Mouse (Mus musculus) granulocyte monocyte progenitor cell, adult 5-6 weeks (primary cell): ENCODE data around the gene Mindy4. TPM values are rescaled to one million over a fixed set of nuclear protein-coding genes. Genes with fewer than 3 reads are reported as not detected.

ENCODE experiments used
- ATAC-seq: replicated peaks from 2 replicates; pipeline ENCODE4 v1.8.0; 2016; ENCODE audit warnings: mild to moderate bottlenecking, moderate TSS enrichment, inconsistent platforms; ENCODE audit not compliant: poor library complexity, severe bottlenecking
- total RNA-seq, 2 experiments: library from RNA; stranded (forward) in 1 of 2; stranded (reverse) in 1 of 2; fragments of 200-712, 200-1000 nt in 1 of 2; fragments of >200 nt in 1 of 2; fragmentation: Nextera tagmentation in 1 of 2; gene quantifications; 2 replicates each; pipeline ENCODE4 v1.2.3; 2014 to 2017

Gene Mindy4
- total RNA-seq, 2 experiments from 2014 or later = 0.99 to 2.4 TPM

- ATAC-seq = no peak
Observed at GRCm38 (mm10) chr6:55332100-55332772, 129.1 kb downstream of the Mindy4 start.

GRCm38 (mm10) chr6:55332773-55333109, 129.6 kb downstream of the Mindy4 start:
- no peak for ATAC-seq

GRCm38 (mm10) chr6:55335989-55336514, 132.9 kb downstream of the Mindy4 start, which contains the start of gene Aqp1:
Gene Aqp1 (plus strand): TSS chr6:55336432.
- peak; percentile 28 for ATAC-seq

GRCm38 (mm10) chr6:55337242-55337641, 134.1 kb downstream of the Mindy4 start:
- ATAC-seq = no peak

GRCm38 (mm10) chr6:55338077-55338476, 134.9 kb downstream of the Mindy4 start:
- ATAC-seq = no peak

- 0 out of 2 replicates have a peak, but pooled peaks have one; percentile 26 for ATAC-seq
Observed at GRCm38 (mm10) chr6:55338934-55339825, 136.0 kb downstream of the Mindy4 start.

- ATAC-seq = no peak
Observed at GRCm38 (mm10) chr6:55341688-55342087, 138.5 kb downstream of the Mindy4 start.

- ATAC-seq = no peak
Observed at GRCm38 (mm10) chr6:55342328-55342727, 139.1 kb downstream of the Mindy4 start.

GRCm38 (mm10) chr6:55343446-55343845, 140.3 kb downstream of the Mindy4 start:
- no peak for ATAC-seq

GRCm38 (mm10) chr6:55344291-55345016, 141.3 kb downstream of the Mindy4 start:
- no peak for ATAC-seq

GRCm38 (mm10) chr6:55345264-55345663, 142.1 kb downstream of the Mindy4 start:
- ATAC-seq = no peak

- no peak for ATAC-seq
Observed at GRCm38 (mm10) chr6:55346491-55346890, 143.3 kb downstream of the Mindy4 start.

GRCm38 (mm10) chr6:55347711-55348571, 144.8 kb downstream of the Mindy4 start:
- ATAC-seq = no peak

GRCm38 (mm10) chr6:55349231-55349630, 146.0 kb downstream of the Mindy4 start:
- no peak for ATAC-seq

GRCm38 (mm10) chr6:55350383-55350952, 147.3 kb downstream of the Mindy4 start:
- ATAC-seq = no peak

GRCm38 (mm10) chr6:55351712-55352111, 148.5 kb downstream of the Mindy4 start:
- no peak for ATAC-seq

- no peak for ATAC-seq
Observed at GRCm38 (mm10) chr6:55353711-55354445, 150.7 kb downstream of the Mindy4 start.

- ATAC-seq = no peak
Observed at GRCm38 (mm10) chr6:55354456-55355117, 151.4 kb downstream of the Mindy4 start.
